Mouse (Mus musculus) stomach, postnatal 0 days (tissue): ENCODE results near the gene Ttc37. TPM values are rescaled to one million over a fixed set of nuclear protein-coding genes. Genes with fewer than 3 reads are reported as not detected.

Source experiments
- ATAC-seq: fragments of 200-750 bp; cut with Nextera tagmentation; 2 replicates; pipeline ENCODE4 v1.8.0; 2017; ENCODE audit not compliant: low FRiP score, low TSS enrichment
- DNase-seq: peaks from one replicate; pipeline ENCODE4 v3.0.0-alpha.2; 2016; ENCODE audit warnings: low spot score
- H3K27ac ChIP-seq: fragments of 300-500 bp; sonication (generic); replicated peaks from 2 replicates; pipeline ENCODE4 v1.5.1; 2014; ENCODE audit warnings: mild to moderate bottlenecking, control low read depth
- H3K27me3 ChIP-seq: fragments of 300-500 bp; sonication (generic); 2 replicates; pipeline ENCODE4 v1.6.1; 2014; ENCODE audit warnings: low read length; ENCODE audit not compliant: control insufficient read depth, insufficient read depth
- H3K36me3 ChIP-seq: fragments of 300-500 bp; sonication (generic); 2 replicates; pipeline ENCODE4 v1.6.1; 2014; ENCODE audit warnings: low read length, mixed read lengths; ENCODE audit not compliant: control insufficient read depth, insufficient read depth
- H3K4me1 ChIP-seq: fragments of 300-500 bp; sonication (generic); replicated peaks from 2 replicates; pipeline ENCODE4 v1.6.1; 2014; ENCODE audit warnings: antibody characterized with exemption; ENCODE audit not compliant: control insufficient read depth, insufficient read depth
- H3K4me2 ChIP-seq: fragments of 300-500 bp; sonication (generic); replicated peaks from 2 replicates; pipeline ENCODE4 v1.6.1; 2014; ENCODE audit warnings: low read depth, mild to moderate bottlenecking, control low read depth, moderate library complexity
- H3K4me3 ChIP-seq: fragments of 300-500 bp; sonication (generic); 2 replicates; pipeline ENCODE4 v1.5.1; 2014; ENCODE audit warnings: low read depth, low read length, control low read depth
- H3K9ac ChIP-seq: fragments of 300-500 bp; sonication (generic); 2 replicates; pipeline ENCODE4 v1.6.1; 2014; ENCODE audit warnings: mild to moderate bottlenecking, low read length, control low read depth, mixed read lengths
- H3K9me3 ChIP-seq: fragments of 300-500 bp; sonication (generic); 2 replicates; pipeline ENCODE4 v1.6.1; 2016; ENCODE audit warnings: low read length; ENCODE audit not compliant: control insufficient read depth
- CTCF ChIP-seq: IDR thresholded peaks from 2 replicates; pipeline ENCODE4 v1.5.1; 2016; ENCODE audit warnings: antibody characterized with exemption, low read depth, mild to moderate bottlenecking, moderate library complexity
- EP300 ChIP-seq: optimal IDR thresholded peaks from 2 replicates; pipeline ENCODE3; 2016; ENCODE audit warnings: antibody characterized with exemption
- WGBS: fragments of 180-500 bp; shearing (Covaris S2); extraction: QIAGEN DNeasy Blood & Tissue Kit; methylation state at CpG from one replicate; pipeline ENCODE4 v1.1.7; 2014; 5-methylcytosine and 5-hydroxymethylcytosine counted together
- polyA plus RNA-seq: library from polyadenylated mRNA; unstranded; fragments of >200 nt; fragmentation: Nextera tagmentation; extraction: Ambion mirVana; gene quantifications from 2 replicates; pipeline ENCODE4 v1.2.1, GENCODE M21; 2015

Gene Ttc37
- polyA plus RNA-seq = 6.0 and 6.4 TPM in 2 replicates

GRCm38 (mm10) chr13:76098493-76099303 is at the start of gene Ttc37, which contains the start of gene Arsk:
Ttc37 (plus strand) TSS chr13:76098734.
Arsk (minus strand) TSS chr13:76098660.
- Histone ChIP-seq H3K27me3 (no peaks in the 10 kb centered on the region), H3K36me3 (no peaks in the 10 kb centered on the region), H3K4me3 (peak within 1 kb of the TSS; percentile 57), H3K4me1 (no peaks in the 10 kb centered on the region), H3K4me2 (peak within 1 kb of the TSS; percentile 61), H3K9me3 (no peaks in the 10 kb centered on the region), H3K9ac (peak within 1 kb of the TSS; percentile 61), H3K27ac (peak within 1 kb of the TSS; percentile 5; the same call in 1 of the 2 replicates)
- ATAC-seq = peak; percentile 96
- no peak for TF ChIP-seq CTCF
- no peak for TF ChIP-seq EP300
- WGBS = under 1% methylated on average over 34 of the region's 34 CpGs
- peak; percentile 93 for DNase-seq

DNA sequence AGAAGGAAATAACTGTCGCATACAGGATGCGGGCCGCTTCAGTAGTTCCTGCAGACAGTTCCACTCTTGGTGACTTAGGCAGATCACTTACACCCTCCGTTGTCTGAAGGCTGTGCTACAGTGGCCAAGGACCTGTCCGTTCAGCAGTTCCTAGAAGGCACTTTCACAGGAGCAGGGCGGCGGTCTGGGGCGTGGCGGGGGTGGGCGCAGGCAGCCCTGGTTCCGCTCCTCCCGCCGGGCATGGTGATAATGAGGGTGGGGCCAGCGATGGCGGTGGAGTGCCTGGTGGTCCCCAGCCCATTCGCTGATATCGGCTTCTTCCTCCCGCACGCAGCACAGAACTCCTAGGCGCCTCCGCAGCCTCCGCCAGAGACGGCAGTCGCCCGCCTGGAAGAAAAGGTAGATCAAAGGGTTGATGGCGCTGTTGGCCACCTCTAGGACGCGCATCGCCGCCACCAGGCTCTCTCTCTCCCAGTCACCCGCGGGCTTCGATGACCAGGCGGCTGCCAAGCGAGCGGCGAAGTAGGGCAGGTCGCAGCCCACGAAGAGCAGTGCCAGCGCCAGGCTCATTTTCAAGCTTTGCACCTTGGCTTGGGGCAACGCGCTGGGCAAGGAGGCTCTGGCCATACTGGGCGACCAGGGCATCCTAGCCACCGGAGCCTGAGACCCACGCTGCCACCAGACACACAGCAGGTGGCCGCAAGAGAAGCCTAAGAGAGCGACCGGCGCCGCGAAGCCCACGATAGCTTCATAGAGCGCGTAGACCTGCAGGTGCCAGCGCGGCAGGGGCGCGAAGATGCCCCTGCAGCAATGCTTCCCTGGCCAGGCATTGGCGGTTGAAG is 42.9 kb upstream of the Ttc37 start:
- no peak for TF ChIP-seq CTCF
- TF ChIP-seq EP300 = no peak
- H3K9ac ChIP-seq = peak overlapping the region; percentile 19; the same call in 1 of the 2 replicates
- no peaks in the 10 kb centered on the region for H3K36me3 ChIP-seq
- no peak overlapping the region for H3K27ac ChIP-seq
- peak overlapping the region; percentile 49 for H3K4me3 ChIP-seq
- 1% methylated on average over 59 of the region's 59 CpGs for WGBS
- peak; percentile 32; the same call in 1 of the 2 replicates for ATAC-seq
- H3K4me2 ChIP-seq = peak overlapping the region; percentile 88
- H3K9me3 ChIP-seq = no peaks in the 10 kb centered on the region
- DNase-seq = peak; percentile 30
- peaks cover 8% of the 10 kb centered on the region; the same call in 1 of the 2 replicates for H3K4me1 ChIP-seq
- H3K27me3 ChIP-seq = 0 out of 2 replicates have a peak, but pooled peaks cover 8% of the 10 kb centered on the region

DNA sequence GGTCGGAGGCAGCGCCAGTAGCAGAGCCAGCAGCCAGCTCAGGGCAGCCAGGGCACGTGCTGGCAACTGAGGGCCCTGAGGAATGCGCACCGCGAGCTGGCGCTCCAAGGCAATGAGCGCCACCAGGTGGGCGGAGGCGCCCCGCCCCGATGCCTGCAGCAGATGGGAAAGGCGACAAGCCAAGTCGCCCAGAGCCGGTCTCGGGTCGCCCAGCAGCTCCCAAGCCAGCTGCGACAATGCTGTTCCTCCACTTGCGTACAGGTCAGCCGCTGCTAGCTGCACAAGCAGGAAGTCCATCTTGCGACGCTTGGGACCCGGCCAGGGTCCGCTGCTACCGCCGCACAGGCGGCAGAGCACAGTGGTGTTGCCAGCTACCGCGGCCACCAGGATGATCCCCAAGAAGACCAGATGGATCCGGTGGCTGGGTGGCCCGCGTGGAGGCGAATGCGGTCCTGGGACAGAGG is 42.2 kb upstream of the Ttc37 start:
- TF ChIP-seq CTCF (peak; percentile 62), EP300 (no peak)

GRCm38 (mm10) chr13:76056896-76057266 is 41.7 kb upstream of the Ttc37 start, which contains the start of gene Gpr150:
Gpr150 (minus strand) TSS chr13:76056996.
- peak within 1 kb of the TSS; percentile 18; the same call in 1 of the 2 replicates for H3K9ac ChIP-seq

More for the DNA sequence above, 42.2 kb upstream of the Ttc37 start:
- Histone ChIP-seq H3K4me1 (peaks cover 8% of the 10 kb centered on the region; the same call in 1 of the 2 replicates), H3K27me3 (0 out of 2 replicates have a peak, but pooled peaks cover 8% of the 10 kb centered on the region), H3K4me2 (peak overlapping the region; percentile 88), H3K9me3 (no peaks in the 10 kb centered on the region), H3K4me3 (peak overlapping the region; percentile 49), H3K27ac (no peak overlapping the region), H3K9ac (0 out of 2 replicates have a peak overlapping the region, but pooled peaks have one; percentile 18), H3K36me3 (no peaks in the 10 kb centered on the region)
- peak; percentile 76 for ATAC-seq
- WGBS = under 1% methylated on average over 34 of the region's 34 CpGs
- DNase-seq = peak; percentile 65

GRCm38 (mm10) chr13:76057267-76058069 is 41.1 kb upstream of the Ttc37 start:
- ATAC-seq = no peak
- TF ChIP-seq CTCF (no peak), EP300 (no peak)
- no peak overlapping the region for H3K4me2 ChIP-seq
- H3K9me3 ChIP-seq = no peaks in the 10 kb centered on the region
- H3K4me1 ChIP-seq = peaks cover 8% of the 10 kb centered on the region; the same call in 1 of the 2 replicates
- no peak overlapping the region for H3K4me3 ChIP-seq
- no peak overlapping the region for H3K9ac ChIP-seq
- no peaks in the 10 kb centered on the region for H3K36me3 ChIP-seq
- H3K27me3 ChIP-seq = 0 out of 2 replicates have a peak, but pooled peaks cover 8% of the 10 kb centered on the region
- no peak for DNase-seq
- 68% methylated on average over 10 of the region's 10 CpGs for WGBS
- no peak overlapping the region for H3K27ac ChIP-seq

More at GRCm38 (mm10) chr13:76056896-76057266, 41.7 kb upstream of the Ttc37 start, which contains the start of gene Gpr150:
- ATAC-seq = no peak
- peaks cover 8% of the 10 kb centered on the region; the same call in 1 of the 2 replicates for H3K4me1 ChIP-seq
- TF ChIP-seq EP300 (no peak), CTCF (no peak)
- H3K4me3 ChIP-seq = peak within 1 kb of the TSS; percentile 49
- H3K4me2 ChIP-seq = peak within 1 kb of the TSS; percentile 88
- H3K27me3 ChIP-seq = 0 out of 2 replicates have a peak, but pooled peaks cover 8% of the 10 kb centered on the region
- H3K27ac ChIP-seq = no peak within 1 kb of the TSS
- no peaks in the 10 kb centered on the region for H3K9me3 ChIP-seq
- WGBS = 11% methylated on average over 10 of the region's 10 CpGs
- no peaks in the 10 kb centered on the region for H3K36me3 ChIP-seq
- no peak for DNase-seq
